Mouse (Mus musculus): ENCODE measurements around the gene Cpa4. TPM values are rescaled to one million over a fixed set of nuclear protein-coding genes. Genes with fewer than 3 reads are reported as not detected.

Gene Cpa4
- polyA plus RNA-seq, 1 experiment: not detected

DNA sequence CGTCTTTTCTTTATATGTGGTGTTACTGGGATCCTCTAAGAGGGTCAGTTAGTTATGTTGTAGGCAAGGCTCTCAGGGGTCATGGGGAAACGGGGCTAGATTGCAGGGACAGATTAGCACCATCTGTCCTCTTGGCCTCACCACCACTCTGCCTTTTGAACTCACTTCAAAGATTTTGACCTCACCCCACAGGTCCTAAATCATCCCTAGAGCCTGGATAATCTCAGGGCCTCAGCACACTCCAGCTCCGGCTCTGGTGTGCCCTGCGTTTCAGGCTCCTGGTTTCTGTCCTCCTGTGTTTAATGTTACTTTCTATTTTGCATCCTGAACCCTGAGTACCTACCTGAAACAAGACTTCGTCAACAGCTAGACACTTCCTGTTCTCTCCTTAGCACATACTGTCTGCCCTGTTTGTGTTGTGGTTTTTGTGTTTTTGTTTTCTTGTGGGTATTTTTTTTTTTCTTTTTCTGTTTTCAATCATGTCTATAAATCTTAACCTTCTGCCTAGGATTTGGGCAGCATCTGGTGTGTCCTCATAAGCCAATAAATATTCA, 23.8 kb downstream of the Cpa4 start:
- H3K27me3 ChIP-seq (replicated peaks; ENCODE audit: control insufficient read depth, insufficient read depth, low read length): no peaks in the 10 kb centered on the region
- no peak for DNase-seq
- H3K36me3 ChIP-seq (ENCODE audit: control insufficient read depth, insufficient read depth, low read length): no peaks in the 10 kb centered on the region
- H3K27ac ChIP-seq (ENCODE audit: insufficient read depth, low read depth, low read length): no peak overlapping the region
- H3K4me3 ChIP-seq (ENCODE audit: insufficient read depth, low read depth, low read length): no peak overlapping the region
- 61% methylated on average over 5 of the region's 5 CpGs for WGBS
- H3K4me1 ChIP-seq (ENCODE audit: control insufficient read depth, insufficient read depth, low read length): no peaks in the 10 kb centered on the region
- TF ChIP-seq POLR2A (IDR thresholded peaks at IDR 0.05; ENCODE audit: low read depth, low read length) (no peak), CTCF (conservative IDR thresholded peaks at IDR 0.05; ENCODE audit: insufficient read depth, insufficient read length, low read depth, low read length) (no peak)

DNA sequence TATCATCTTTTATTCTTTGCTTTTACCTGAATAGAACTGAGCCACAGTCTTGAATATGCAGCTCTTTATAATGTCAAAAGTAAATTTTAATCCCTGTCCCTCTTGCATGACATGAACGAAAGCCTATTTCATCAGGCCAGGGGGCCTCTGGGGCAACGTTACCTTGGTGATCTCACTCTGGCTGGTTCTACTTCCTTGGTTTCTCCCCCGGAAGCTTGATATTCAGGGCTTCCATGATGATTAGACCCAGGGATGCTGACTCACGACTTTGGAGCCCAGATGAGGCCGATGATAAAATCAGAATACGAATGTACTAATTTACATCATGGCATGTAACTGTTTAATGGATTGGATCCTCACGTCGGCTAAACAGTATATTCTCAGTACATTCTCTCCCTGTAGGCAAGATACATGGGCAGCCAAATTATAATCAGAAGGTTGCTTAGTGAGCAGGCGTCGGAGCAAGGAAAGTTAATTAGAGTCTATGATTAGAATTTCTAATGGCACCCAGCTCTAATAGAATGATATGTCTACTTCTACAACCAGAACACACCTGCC, 24.3 kb downstream of the Cpa4 start:
- WGBS: 64% methylated on average over 10 of the region's 10 CpGs
- no peaks in the 10 kb centered on the region for H3K4me1 ChIP-seq (ENCODE audit: control insufficient read depth, insufficient read depth, low read length)
- H3K27me3 ChIP-seq (replicated peaks; ENCODE audit: control insufficient read depth, insufficient read depth, low read length): no peaks in the 10 kb centered on the region
- no peak for DNase-seq
- H3K4me3 ChIP-seq (ENCODE audit: insufficient read depth, low read depth, low read length): no peak overlapping the region
- TF ChIP-seq POLR2A (IDR thresholded peaks at IDR 0.05; ENCODE audit: low read depth, low read length) (no peak), CTCF (conservative IDR thresholded peaks at IDR 0.05; ENCODE audit: insufficient read depth, insufficient read length, low read depth, low read length) (no peak)
- H3K36me3 ChIP-seq (ENCODE audit: control insufficient read depth, insufficient read depth, low read length): no peaks in the 10 kb centered on the region
- no peak overlapping the region for H3K27ac ChIP-seq (ENCODE audit: insufficient read depth, low read depth, low read length)

GRCm38 (mm10) chr6:30594364-30594763, 26.2 kb downstream of the Cpa4 start:
- Histone ChIP-seq H3K36me3 (ENCODE audit: control insufficient read depth, insufficient read depth, low read length) (no peaks in the 10 kb centered on the region), H3K4me3 (ENCODE audit: insufficient read depth, low read depth, low read length) (no peak overlapping the region), H3K27me3 (replicated peaks; ENCODE audit: control insufficient read depth, insufficient read depth, low read length) (no peaks in the 10 kb centered on the region), H3K4me1 (ENCODE audit: control insufficient read depth, insufficient read depth, low read length) (no peaks in the 10 kb centered on the region), H3K27ac (ENCODE audit: insufficient read depth, low read depth, low read length) (no peak overlapping the region)
- DNase-seq: no peak
- 87% methylated on average over 7 of the region's 7 CpGs for WGBS
- no peak for TF ChIP-seq CTCF (conservative IDR thresholded peaks at IDR 0.05; ENCODE audit: insufficient read depth, insufficient read length, low read depth, low read length)
- TF ChIP-seq POLR2A (IDR thresholded peaks at IDR 0.05; ENCODE audit: low read depth, low read length): no peak

DNA sequence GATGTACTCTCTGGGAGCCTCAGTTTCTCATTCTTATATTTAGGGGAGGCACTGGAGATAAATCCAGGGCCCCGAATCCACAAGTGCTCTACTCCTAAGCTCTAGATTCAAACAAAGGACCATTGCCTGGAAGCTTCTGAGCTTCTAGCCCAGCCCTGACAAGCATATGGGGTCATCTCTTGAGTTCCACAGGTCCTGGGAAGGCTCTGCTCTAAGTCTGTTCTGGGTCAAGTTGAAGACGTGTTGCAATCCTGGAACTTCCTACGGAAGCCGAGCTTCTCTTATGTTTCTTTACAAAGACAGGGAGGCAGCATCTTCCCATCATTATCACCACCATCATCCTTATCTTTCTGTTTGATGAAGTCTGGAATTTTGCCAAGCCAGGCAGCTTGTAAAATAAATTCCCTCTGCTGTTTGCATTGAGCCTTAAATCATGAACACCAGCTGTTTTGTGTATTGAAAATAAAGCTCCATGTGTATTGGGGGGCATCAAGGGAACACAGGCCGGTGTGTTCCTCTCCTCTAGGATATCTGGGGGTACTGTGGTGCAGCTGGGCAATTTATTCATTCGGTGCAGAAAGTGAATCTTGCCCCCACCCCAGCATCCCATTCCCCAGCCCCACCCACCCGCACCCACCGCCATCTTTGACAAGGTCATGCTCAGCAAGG, 28.2 kb downstream of the Cpa4 start:
- H3K36me3 ChIP-seq (ENCODE audit: control insufficient read depth, insufficient read depth, low read length): no peaks in the 10 kb centered on the region
- H3K27ac ChIP-seq (ENCODE audit: insufficient read depth, low read depth, low read length): no peak overlapping the region
- H3K4me3 ChIP-seq (ENCODE audit: insufficient read depth, low read depth, low read length): no peak overlapping the region
- no peaks in the 10 kb centered on the region for H3K27me3 ChIP-seq (replicated peaks; ENCODE audit: control insufficient read depth, insufficient read depth, low read length)
- TF ChIP-seq CTCF (conservative IDR thresholded peaks at IDR 0.05; ENCODE audit: insufficient read depth, insufficient read length, low read depth, low read length) (no peak), POLR2A (IDR thresholded peaks at IDR 0.05; ENCODE audit: low read depth, low read length) (no peak)
- WGBS: 88% methylated on average over 8 of the region's 8 CpGs
- no peaks in the 10 kb centered on the region for H3K4me1 ChIP-seq (ENCODE audit: control insufficient read depth, insufficient read depth, low read length)
- DNase-seq: no peak

GRCm38 (mm10) chr6:30600033-30600432, 31.9 kb downstream of the Cpa4 start:
- DNase-seq: peak; percentile 58
- no peaks in the 10 kb centered on the region for H3K4me1 ChIP-seq (ENCODE audit: control insufficient read depth, insufficient read depth, low read length)
- no peak for TF ChIP-seq POLR2A (IDR thresholded peaks at IDR 0.05; ENCODE audit: low read depth, low read length)
- no peaks in the 10 kb centered on the region for H3K36me3 ChIP-seq (ENCODE audit: control insufficient read depth, insufficient read depth, low read length)
- H3K4me3 ChIP-seq (ENCODE audit: insufficient read depth, low read depth, low read length): no peak overlapping the region
- no peak overlapping the region for H3K27ac ChIP-seq (ENCODE audit: insufficient read depth, low read depth, low read length)
- no peaks in the 10 kb centered on the region for H3K27me3 ChIP-seq (replicated peaks; ENCODE audit: control insufficient read depth, insufficient read depth, low read length)
- 69% methylated on average over 3 of the region's 3 CpGs for WGBS

- WGBS: 96% methylated on average over 1 of the region's 1 CpGs
- no peaks in the 10 kb centered on the region for H3K27me3 ChIP-seq (replicated peaks; ENCODE audit: control insufficient read depth, insufficient read depth, low read length)
- H3K27ac ChIP-seq (ENCODE audit: insufficient read depth, low read depth, low read length): no peak overlapping the region
- no peak for TF ChIP-seq POLR2A (IDR thresholded peaks at IDR 0.05; ENCODE audit: low read depth, low read length)
- TF ChIP-seq CTCF (conservative IDR thresholded peaks at IDR 0.05; ENCODE audit: insufficient read depth, insufficient read length, low read depth, low read length): no peak
- no peak overlapping the region for H3K4me3 ChIP-seq (ENCODE audit: insufficient read depth, low read depth, low read length)
- H3K4me1 ChIP-seq (ENCODE audit: control insufficient read depth, insufficient read depth, low read length): no peaks in the 10 kb centered on the region
- no peaks in the 10 kb centered on the region for H3K36me3 ChIP-seq (ENCODE audit: control insufficient read depth, insufficient read depth, low read length)
- no peak for DNase-seq
These were observed 32.8 kb downstream of the Cpa4 start for GRCm38 (mm10) chr6:30600995-30601394.

DNA sequence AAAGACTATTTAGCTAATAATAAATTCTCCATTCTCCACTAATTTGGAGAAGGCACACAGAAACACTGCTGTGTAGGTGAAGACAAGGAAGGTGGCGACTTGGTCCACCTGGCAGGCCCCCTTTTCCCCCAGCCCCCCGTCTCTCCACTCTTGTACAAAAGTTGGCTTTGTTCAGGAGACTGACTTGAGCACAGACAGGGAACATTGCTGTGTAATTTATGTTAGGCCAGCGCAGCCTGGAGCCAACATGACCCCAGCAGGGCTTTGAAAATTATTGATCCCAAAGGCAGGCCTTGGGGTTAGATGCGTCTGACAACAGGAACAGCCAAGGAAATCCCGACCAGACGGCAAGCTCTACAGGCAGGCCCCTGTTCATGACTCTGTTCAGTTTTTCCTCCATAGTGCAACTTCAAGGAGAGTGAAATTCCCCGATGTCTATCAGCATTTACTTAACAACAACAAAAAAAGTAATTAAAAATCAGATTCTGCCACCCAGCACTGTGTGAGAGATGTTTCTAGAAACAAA, 36.2 kb downstream of the Cpa4 start:
- Histone ChIP-seq H3K36me3 (ENCODE audit: control insufficient read depth, insufficient read depth, low read length) (no peaks in the 10 kb centered on the region), H3K27me3 (replicated peaks; ENCODE audit: control insufficient read depth, insufficient read depth, low read length) (no peaks in the 10 kb centered on the region), H3K4me3 (ENCODE audit: insufficient read depth, low read depth, low read length) (no peak overlapping the region), H3K4me1 (ENCODE audit: control insufficient read depth, insufficient read depth, low read length) (no peaks in the 10 kb centered on the region), H3K27ac (ENCODE audit: insufficient read depth, low read depth, low read length) (no peak overlapping the region)
- WGBS: 72% methylated on average over 7 of the region's 7 CpGs
- no peak for DNase-seq
- TF ChIP-seq CTCF (conservative IDR thresholded peaks at IDR 0.05; ENCODE audit: insufficient read depth, insufficient read length, low read depth, low read length) (no peak), POLR2A (IDR thresholded peaks at IDR 0.05; ENCODE audit: low read depth, low read length) (no peak)
